Mouse (Mus musculus) brain, adult 10 weeks (tissue): Measurements from ENCODE around the gene Tent2. TPM values are rescaled to one million over a fixed set of nuclear protein-coding genes. Genes with fewer than 3 reads are reported as not detected.

Experiments
- polyA plus RNA-seq: library from polyadenylated mRNA; stranded (reverse); fragments of 350-450 nt; fragmentation: Illumina TruSeq; extraction: RNeasy Lipid Tissue Mini Kit (QIAGEN cat#74804); gene quantifications from one replicate; pipeline ENCODE4 v1.2.3, GENCODE M21; 2015; ENCODE audit warnings: low read depth, low replicate concordance

Tent2 gene
- 26.3 TPM for polyA plus RNA-seq

DNA sequence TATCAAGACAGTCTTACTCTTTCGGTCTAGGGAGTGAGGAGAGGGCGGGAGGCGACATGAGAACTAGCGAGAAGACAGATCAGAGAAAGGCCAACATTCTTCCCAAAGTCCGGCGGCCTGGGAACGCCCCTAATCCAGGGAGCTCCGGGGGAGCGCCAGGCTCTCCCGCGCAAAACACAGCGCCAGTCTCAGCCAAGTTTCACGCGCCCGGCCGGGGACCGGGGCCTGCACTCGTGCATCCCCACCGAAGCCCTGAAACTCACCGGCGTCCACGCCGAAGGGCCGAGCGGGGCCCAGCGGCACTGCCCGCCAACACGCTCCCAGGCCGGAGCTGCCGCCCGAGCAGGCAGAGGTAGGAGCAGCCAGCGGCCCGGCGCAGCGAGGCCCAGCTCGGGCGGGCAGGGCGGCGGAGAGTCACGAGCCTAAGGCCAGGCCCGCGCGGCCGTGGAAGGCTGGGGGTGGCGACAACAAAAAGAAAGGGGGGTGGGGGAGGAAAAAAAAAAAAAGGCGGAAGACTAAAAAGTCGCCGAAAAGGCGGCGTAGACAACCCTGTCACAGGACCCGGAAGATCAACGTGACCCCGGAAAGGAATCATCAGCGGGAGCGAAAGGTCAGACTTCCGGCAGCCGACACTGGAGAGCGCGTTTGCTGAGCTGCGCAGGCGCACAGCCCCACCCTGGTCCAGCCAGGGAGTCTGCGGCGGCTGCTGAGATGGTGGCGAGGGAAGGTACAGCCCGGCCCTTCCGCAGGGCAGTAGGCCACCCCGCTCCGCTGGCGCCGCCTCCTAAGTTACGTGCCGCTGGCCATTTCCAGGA lies at the start of gene Tent2:
Gene Tent2 (minus strand): TSS at position 555 of the 815 bp plus-strand sequence.

DNA sequence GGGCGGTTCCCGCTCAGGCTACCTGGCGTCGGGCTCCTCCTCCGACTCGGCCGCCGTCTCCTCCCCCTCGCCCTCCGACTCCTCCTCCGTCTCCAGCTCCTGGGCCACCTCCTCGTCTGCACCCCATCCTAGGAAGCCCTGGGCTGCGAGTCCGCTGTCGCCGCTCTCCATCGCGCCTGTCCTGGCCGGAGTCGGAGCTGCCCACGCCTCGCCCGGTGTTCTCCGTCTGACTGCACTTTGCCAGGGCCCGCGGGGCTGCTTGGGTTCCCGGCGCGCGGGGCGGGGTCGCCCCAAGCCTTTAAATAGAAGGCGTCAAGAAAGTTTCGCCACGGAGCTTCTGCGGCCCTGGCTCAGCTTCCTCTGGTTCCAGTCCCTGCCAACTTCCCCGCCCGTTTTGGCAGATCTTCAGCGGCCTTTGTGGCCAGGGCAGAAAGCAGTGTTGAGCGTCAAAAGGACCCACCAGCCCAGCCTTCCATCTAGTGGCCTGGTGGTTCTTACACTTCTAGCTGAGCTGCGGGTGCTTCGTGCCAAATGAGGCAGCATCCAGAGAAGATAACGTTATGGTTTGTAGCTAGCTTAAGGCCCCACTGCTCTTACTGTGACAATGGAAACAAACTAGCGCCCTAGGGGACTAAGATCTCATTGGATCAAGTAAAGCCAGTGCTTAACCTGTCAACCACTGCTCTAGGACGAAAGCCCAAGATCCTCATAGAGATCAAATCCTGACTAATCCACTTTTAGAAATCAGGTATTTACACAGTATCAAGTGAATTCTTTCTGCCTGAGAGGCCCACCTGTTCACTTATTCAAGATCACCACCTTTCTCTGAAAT lies 47.6 kb downstream of the Tent2 start, which contains the start of gene Cmya5:
Gene Cmya5 (minus strand): TSS at position 389 of the 832 bp plus-strand sequence.

Other genes with a start within 250 kb of the Tent2 start
- gene Cmya5, start 47.7 kb downstream of the Tent2 start, polyA plus RNA-seq: 1.4 TPM
- 174 TPM for gene Homer1, start 107.2 kb upstream of the Tent2 start, polyA plus RNA-seq